Mouse (Mus musculus) layer of hippocampus, adult 8-10 months (tissue): Measurements from ENCODE around the gene L3mbtl4. TPM values are rescaled to one million over a fixed set of nuclear protein-coding genes. Genes with fewer than 3 reads are reported as not detected.
"Not testable (repeated sequence)": the region's sequence is repeated elsewhere in the genome, so short reads cannot be mapped to it uniquely, and the experiment has no call there.

Experiments
- DNase-seq, 2 experiments: peaks; one replicate each; pipeline ENCODE4 v3.0.0; 2022; ENCODE audit warnings: low spot score in 2 of 2
- total RNA-seq, 4 experiments: library from RNA; stranded (reverse); gene quantifications; 2 replicates each; pipeline ENCODE4 v1.2.4; 2022

L3mbtl4 gene
- total RNA-seq, 4 experiments from 2014 or later = 0.68 to 1.1 (median 0.85) TPM

DNA sequence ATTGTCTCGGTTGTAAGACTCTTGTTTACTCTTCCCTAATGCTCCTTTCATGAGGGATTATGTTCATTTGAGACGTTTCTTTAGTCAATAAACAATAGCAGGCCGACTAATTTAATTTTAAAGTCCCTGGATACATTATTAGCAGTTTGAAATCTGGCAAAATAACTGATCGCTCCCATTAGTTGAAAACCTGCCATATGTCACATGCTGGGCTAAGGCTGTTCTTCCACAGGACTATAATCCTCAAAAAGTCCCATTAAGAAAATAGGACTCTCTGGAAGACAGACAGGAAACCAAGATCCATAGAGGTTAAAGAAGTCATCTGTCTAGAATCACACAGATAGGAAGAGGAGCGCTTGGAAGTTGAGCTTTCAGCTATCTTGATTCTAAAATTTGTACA is 114.9 kb downstream of the L3mbtl4 start:
- no peak for DNase-seq

DNA sequence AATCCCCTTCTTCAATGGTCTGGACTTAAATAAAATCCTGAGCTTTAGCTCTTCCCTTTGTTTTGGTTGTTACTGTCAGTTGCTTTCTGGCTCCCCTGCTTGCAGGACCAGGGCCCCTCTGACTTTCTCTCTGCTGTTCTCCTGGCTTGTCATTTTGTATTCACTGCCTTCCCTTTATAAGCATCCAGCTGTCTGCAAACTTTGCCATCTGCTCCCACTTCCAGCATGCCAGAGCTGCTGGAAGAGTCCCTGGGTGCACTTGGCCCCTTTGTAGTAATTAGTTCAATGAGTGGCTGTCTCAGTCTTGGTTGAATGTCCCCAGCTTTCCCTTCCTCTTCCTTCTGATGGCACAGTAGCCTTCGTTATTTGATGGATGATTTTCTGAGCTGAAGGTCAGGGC is 132.4 kb downstream of the L3mbtl4 start:
- peak; percentile 18 to 29 for DNase-seq

DNA sequence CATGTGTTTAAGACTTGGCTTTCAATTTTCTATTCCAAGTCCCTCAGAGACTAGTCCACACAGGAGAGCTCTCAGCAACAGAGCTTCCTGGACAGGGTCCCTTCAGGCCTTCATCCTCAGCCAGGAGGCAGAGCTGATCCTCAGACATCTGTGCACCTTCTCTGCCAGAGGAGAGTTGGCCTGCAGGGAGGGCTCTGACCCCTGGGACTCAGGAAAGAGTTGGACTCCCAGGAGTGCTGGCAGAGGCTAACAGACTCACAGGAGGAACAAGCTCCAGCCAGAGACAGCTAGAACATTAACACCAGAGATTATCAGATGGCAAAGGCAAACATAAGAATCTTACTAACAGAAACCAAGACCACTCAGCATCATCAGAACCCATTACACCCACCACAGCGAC is 133.5 kb downstream of the L3mbtl4 start:
- not testable (repeated sequence) for DNase-seq

DNA sequence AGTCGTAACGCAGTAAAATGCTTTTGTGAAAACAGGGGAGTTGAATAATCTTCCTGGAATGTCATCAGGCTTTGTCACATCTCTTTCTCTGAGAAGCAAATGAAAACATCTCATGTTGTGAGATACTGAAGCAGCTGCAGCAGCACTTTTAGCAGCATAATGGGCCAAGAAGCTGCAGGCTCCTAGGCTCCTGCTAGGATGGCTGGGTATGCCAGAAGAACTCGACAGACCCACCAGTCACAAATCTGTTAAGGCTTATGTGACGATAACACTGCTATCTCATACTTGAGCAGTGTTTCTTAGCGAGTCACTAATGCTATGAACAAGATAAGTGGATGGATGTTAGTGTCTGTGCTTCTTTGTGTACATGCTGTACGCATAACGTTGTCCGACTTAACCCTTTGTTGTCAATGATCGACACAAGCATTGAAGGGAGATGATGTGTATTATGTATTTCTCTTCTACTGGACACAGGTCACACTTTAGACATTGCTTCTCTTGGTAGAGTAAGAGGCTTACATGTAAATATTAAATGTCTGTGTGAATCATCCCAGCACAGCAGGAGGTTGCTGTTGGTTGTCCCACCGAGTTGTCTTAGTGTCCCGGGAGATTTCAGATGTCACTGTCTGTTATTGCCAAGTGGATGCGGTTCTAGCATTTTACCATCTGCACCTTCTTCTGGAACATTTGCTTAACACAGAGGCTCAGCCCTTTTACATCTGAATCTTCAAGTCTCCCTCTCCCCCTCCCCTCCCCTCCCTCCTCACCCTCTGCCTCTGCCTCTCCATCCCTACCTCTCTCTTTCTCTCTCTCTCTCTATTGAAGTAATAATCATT is 149.3 kb downstream of the L3mbtl4 start:
- DNase-seq = peak; percentile 20 to 22

DNA sequence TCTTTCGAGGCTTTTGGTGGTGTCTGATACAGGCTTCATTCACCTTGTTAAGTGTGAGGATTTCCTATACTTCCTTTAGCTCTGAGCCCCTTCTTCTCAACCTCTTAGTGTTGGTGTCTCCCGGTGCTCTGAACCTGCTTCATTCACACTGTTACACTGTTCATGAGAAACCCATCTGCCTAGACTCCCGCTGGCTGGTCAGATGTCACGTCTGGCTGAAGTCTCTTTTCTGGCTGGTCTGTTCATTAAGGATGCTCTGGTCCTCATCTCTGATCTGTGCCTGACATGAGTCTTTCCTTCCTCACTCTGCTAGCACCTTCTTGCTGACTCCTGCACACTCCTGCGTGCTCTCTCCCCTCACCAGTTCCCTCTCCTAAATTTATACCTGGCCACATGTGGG is 160.0 kb downstream of the L3mbtl4 start:
- no peak for DNase-seq

DNA sequence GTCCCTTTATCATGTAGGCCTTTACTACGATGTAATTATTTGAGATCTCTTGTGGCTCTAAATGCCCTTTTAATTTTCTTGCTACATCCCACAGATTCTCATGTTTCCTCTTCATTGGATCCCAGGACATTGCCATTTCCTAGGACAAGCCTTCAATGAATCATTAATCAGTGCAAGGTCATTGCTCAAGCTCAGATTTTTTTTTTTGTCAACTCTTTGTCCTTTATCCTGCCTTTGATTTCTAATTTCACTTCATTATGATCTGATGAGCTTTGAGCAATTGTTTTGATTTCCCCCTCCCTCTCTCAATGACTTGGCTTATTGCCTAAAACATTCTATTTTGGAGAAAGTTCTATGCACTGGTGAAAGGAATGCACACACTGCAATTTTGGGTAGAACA is 177.3 kb downstream of the L3mbtl4 start:
- DNase-seq = no peak

DNA sequence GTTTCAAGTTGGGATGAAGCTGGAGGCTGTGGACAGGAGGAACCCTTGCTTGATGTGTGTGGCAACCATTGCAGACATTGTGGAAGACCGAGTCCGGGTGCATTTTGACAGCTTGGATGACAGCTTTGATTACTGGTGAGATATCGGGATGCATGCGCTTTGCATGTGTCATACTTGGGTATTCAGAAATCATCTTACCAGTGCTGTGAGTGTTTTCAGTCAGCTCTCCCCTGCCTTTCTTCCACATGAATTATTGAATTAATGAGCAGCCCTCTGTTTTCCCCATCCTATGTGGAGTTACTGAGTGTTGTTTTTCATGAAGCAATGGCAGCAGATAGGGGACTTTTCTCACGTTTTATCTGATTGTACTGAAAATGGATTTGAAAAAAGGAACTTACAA is 187.9 kb downstream of the L3mbtl4 start:
- DNase-seq = no peak

DNA sequence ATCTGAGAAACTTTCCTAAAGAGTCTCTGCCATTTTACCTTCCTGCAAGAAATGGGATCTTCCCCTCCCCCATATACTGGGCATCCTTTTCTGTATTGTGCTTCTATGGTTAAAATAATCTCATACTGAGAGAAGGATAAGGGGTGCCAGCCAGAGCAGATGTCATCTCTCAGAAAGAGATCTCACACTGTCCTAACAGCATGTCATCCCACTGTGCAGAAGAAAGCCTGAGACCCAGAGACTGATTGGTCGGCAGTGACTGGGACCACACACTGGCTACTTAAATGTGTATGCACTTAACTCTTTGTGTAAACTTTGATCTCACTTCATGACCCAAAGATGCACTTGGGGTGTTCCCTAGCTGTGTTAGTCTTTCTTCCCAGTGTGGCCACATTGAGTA is 193.7 kb downstream of the L3mbtl4 start:
- no peak for DNase-seq

DNA sequence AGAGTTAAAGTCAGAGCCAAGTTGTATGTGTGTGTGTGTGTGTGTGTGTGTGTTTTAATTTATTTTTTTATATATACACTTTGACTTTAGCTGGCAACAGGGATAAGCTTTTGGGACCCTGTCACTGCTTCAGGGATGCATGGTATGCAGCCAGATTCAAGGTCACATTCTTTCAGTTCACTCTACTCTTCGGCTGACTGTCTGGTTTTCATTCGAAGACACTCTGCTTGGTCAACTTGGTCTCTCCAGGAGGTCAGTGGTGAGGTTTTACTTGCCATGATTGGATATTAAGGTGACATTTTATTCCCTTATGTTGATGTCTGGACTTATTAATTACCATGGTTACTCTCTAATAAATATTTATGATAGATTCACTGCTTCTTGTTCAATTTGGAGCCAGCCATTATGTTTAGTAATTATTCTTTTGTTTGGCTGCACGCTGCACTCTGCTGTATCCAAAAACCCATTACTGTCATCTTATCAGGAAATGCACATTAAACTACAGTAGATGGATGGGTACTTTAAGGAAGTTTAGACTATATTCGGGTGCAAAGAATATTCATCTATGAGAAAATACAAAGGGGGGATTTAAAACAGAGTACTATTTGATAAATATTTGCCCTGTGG is 216.6 kb downstream of the L3mbtl4 start:
- DNase-seq = no peak

DNA sequence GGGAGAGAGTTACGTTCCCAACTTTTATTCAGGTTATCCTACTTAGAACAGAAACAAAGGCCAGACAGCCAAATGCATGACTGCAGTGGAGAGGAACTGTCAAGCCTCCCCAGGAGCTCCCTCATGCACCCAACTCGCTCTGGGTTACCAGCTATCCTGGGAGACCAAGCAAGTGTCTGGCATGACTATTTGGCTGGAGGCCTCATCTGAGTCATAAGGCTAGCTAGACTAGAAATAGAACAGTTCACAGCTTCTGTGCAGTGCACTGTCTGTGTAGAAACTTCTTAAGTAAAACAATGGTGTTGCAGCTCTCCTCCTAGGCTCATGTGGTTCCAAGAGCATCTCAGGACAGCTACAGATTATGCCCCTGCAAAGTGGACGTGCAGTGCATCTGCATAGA is 218.6 kb downstream of the L3mbtl4 start:
- DNase-seq = no peak

DNA sequence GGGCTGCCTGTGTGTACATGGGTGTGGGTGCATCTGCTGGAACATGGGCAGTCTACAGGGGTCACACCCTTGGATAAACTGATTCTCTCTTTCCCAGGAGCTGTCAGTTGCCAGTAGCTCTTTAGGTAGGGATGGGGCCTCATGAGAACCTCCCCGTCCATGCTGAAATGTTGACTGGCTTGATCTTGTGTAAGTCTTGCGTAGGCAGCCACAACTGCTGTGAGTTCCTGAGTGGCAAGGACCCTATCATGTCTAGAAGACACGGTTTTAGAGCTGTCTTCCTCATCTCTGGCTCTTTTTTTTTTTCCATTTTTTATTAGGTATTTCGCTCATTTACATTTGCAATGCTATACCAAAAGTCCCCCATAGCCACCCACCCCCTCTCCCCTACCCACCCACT is 229.4 kb downstream of the L3mbtl4 start:
- DNase-seq = not testable (repeated sequence)

DNA sequence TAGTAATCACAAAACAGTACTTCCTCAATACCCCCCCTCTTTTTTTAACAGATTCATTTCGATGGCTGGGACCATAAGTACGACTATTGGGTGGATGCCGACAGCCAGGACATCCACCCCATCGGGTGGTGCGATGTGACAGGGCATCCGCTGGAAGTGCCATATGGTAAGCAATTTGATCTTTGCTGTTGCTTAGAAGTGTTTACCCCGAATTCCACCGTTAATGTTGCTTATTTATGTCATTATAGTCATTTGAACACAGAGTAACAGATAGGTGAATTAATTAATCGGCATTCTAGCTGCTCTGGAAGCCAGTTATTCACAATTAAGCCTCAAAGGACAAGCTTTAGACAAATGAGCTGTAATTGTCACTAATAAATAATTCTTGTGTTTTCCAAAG is 286.1 kb downstream of the L3mbtl4 start:
- no peak for DNase-seq

DNA sequence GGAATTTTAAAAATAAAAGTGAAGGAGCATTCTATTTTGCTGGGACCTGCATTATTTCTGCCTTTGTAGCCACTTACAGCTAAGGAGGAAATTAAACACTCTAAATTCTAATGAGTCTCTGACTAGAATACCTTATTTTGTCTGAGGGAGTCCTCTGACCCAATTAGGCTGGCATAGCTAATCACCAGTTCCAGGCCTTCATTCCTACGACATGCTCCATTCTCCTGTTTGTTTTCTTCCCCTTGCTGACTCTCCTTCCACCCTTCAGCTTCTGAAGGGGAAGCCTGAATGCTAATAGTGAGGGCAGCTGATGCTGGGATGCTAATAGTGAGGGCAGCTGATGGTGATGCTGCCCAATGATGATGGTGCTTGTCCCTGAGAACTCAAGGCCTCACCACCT is 286.7 kb downstream of the L3mbtl4 start:
- DNase-seq = peak; percentile 3 to 5

DNA sequence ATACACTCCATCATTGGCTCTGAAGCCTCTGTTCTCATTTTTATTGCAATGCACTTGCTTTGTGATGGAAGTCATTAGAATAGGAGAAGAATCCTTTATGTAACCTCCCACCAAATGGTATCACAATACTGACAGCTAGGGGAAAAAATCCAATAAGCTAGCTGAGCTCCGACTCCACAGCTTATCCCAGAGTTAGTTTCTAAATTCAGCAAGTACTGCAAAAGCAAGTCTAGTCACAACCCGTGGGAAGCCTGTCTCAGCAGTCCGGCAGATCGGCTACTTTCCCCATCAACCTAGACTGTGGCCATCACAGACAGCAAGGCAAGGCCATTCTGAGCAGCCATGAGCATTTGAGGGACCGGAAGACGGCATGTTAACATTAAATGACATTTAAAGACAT is 298.2 kb downstream of the L3mbtl4 start:
- DNase-seq = no peak

DNA sequence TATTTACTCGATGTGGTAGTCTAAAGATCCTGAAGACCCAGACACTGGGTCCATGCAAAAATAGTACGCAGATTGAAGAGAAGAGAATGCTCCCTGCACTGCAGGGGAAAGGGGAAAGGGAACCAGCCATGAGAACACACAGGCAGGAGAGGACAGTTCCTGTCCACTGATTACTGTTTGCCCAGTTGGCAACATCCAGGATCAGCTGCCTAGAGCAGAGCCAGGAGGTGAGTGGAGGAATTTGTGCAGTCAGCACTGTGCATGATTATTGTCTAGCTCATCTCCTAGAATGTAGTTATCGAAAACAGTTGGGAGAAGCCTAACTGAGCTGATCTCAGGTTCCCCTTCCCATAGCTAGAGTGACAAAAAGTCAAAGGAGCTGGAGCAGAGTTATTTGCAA is 311.6 kb downstream of the L3mbtl4 start:
- no peak for DNase-seq

DNA sequence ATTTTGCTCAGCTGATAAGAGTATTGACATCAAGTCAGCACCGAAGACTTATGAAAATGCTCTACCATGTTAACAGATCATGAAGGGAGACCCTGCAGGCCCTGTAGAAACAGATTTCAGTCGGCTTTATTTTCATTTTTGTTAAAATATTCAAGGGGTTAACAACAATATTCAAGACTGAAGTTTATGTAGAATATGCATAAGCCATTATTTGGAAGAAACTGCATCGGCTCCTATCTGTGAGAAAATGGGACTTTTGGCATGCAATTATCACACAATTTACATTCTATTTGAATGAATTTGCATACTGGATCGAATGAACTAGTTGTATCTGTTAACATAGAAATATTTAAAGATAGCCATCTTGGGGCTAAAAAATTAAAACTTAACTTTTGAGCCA is 318.0 kb downstream of the L3mbtl4 start:
- no peak for DNase-seq

DNA sequence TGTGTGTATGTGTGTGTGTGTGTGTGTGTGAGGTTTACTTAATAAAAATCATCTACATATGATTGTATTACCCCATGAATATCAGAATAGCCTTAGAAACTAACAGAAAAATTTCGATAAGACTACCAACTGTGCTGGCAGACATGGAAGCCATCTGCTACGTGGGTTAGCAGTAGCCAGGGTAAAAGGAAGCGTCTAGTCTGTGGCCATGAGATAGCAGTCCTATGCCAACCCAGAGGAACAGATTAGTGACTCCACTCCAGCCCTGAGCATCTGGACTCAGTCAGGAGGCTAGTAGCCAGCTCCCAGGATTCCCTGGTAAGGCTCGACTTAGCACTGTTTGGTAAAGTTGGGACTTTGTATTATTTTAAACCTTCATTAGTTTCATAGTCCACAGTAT is 329.1 kb downstream of the L3mbtl4 start:
- DNase-seq = peak; percentile 5 to 21

DNA sequence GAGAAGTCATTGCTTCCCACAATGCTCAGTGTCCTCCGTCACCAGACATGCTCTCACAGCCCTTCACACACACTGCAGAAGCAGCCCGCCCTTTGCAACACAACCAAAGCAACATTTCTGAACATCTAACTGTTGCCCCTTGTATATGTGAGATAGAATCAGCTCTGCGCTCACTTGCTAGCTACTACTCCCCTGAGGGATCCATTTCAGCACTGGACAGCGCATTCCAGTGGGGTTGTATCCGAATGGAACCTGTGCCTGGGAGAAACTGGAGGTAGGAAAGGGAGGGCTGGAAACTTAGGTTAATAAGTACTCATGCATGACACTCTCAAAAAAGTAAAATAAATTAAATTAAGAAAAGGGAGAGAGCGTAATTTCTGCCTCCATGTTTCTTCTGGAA is 334.1 kb downstream of the L3mbtl4 start:
- no peak for DNase-seq

DNA sequence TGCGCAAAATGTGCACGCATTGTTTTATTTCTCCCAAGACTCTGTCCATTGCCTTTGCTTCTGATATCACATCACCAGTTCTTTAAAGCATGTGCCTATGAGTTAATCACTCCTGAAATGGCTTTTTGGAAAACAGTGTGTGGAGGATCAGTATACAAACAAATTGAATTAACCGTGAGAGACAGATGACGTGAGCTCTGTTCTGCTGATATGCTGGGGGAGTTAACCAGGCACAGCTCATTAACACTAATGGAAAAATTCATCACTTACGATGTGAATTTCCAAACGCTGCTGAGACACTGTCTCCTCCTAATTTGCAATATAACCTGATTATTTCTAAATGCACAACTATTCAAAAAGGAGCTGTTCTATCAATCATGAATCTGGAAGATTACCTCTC is 337.6 kb downstream of the L3mbtl4 start:
- DNase-seq = no peak

DNA sequence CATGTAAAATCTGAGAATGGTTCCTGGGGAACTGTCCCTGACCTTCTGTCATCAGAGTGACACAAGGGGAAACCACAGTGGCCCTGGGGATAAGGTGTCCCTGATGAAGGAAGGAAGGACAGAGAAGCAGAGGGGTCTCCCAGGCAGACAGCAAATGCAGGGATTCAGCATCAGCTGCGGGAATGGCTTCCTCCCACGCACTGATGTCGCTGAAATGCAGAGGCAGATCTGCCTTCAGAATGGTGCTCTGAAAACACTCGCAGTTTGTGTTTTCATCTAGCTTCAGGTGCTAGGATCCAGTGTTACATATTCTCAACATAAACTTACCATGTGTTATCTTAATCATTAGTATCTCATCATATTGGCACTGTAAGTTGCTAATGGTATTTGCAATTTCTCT is 351.7 kb downstream of the L3mbtl4 start:
- peak; percentile 7 to 42 for DNase-seq

DNA sequence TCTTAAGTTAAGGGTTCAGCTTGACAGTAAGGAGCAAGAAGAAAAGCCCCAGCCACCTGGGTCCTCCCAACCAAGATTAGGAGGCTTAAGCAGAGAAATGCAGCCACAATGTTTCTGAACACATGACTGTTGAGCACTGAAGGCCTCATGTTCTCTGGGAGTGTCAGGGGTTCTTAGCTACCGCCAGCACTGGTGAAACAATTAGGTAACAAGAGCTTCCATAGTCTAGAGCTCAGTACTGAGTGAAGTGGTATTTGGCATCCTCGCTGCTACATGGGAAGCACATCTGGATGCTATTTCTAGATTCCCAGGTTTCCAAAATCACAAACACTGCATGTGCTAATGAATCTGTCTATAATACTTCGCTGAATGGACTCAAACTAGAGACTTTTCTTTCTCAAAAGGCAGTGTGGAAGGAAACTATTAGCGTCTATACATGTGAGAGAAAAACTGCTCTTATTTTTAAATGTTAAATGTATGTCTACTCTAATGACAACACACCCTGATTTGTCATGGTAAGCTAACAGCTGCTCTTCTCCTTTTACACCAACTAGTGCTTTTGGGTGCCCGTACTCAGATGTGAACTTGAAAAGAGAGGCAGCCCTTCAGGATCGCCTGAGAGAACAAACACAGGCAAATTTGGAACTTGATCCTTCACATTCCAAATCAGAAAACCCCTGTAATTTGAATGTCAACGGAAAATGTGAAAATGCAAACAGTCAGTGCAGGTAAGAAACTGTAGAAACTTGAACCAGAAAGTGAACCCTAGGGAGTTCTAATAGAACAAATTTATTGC is 356.2 kb downstream of the L3mbtl4 start:
- DNase-seq = no peak

DNA sequence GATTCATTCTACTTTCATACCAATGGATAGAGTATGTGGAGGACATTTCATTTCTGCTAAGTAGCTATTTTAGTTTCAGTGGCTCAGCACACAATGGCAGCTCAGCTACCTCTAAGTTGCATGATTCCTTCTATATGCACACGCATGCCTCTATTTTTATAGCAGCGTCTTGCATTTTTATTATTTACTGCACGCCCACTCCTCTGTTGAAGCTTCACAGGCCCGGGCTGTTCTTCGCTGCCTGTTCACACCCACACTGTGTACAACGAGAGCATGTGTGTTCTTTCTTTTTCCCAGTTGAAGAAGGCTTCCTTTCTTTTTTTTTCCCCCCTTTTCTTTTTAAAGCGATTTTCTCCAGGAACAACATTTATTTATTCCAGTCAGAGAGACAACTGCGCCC is 357.8 kb downstream of the L3mbtl4 start:
- DNase-seq = peak; percentile 29 to 34
